Mouse (Mus musculus) CD4-positive helper T cell, adult 2 months (primary cell): ENCODE measurements around the gene Slc26a11.

Experiments
- DNase-seq: peaks from one replicate; pipeline ENCODE4 v3.0.0-alpha.2; 2012; ENCODE audit warnings: low read depth, missing footprints, low spot score

The Slc26a11 gene

DNA sequence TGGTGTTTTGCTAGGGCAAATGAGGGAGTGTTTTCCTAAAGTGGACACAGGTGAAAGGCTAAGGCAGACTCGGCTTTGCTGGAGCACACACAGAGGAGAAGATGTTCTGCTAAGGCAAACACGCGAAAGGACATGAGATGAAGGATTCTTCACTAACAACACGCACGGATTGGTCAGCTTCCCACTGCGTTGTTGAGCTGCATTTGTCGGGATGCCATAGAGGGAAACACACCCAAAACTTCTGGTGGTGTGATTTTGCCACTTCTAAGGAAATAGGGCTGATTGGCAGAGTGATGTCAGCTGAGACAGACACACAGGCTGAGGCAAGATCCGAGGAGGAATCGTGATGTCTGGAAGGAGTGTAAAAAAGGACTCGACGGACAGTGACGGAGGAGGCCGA is 40.6 kb downstream of the Slc26a11 start:
- DNase-seq: no peak

DNA sequence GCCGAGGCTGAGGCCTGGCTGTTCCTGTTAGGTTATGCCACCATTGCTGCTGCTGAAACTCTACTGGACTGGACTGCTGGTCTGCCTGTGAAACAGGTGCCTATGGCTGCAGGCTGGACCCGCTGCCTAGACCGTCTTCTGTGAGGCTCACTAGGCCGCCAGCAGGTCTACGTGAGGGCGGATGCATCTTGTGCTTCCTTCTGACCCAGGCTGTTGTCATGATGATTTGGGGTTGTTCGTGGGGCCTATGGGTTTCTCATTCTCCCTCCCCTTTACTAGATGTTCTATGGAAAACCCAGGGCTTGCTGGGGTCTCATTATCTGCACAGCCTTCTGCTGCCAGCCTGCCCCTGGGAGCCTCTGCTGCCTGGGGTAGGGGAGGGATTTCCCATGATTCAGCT is 41.1 kb downstream of the Slc26a11 start:
- DNase-seq: no peak

DNA sequence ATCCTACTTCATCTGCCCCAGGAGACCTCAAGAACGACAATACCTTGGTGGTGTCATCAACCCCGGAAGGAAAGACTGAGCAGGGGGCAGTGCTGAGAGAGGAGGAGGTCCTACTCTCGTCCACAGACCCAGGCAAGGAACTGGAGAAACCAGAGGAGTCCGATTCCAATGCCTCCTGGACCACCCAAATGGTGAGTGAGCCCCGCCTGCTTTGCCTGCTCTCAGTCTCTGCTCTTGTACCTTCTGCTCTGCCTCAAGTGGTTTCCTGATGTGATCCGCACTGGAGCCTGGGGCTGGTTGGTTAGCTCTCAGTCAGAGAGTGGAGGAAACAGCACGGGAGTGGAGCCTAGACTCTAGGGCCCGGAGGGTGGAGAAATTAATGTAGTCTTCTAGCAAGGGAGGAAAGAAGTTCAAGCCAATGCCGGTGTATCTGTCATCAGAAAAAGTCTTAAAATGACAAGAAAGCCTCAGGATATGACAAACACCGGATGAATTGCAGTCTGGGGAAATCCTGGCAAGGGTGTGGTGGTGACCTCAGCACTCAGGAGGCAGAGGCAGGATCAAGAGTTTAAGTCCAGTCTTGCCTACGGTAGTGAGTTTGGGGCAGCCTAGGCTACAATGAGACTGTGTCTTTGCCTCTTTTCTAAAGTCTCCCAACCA is 47.3 kb downstream of the Slc26a11 start:
- DNase-seq: no peak

- DNase-seq: peak; percentile 73
Observed at GRCm38 (mm10) chr11:119404627-119405026, 49.3 kb downstream of the Slc26a11 start.

DNA sequence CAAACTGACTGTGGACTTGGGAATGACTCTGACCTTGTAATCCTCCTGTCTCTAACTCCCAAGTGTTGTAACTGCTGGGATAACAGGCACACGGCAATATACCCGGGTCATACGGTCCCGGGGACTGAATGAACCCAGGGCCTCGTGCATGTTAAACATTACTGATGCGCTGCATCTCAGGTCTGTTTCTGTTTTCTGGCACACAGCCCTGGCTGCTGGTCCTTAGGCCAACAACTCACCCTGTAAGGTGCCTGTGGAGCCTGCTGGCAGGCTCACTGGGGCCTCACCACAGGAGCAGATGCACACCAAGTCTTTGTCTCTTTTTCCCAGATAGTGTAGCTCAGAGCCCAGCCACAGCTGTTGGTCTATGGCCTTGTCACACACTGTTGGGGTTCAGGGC is 52.0 kb downstream of the Slc26a11 start:
- DNase-seq: no peak

GRCm38 (mm10) chr11:119407977-119408376 is 52.6 kb downstream of the Slc26a11 start:
- DNase-seq: no peak

- no peak for DNase-seq
Observed at GRCm38 (mm10) chr11:119419327-119420118, 64.2 kb downstream of the Slc26a11 start.

- DNase-seq: no peak
Observed at GRCm38 (mm10) chr11:119420426-119420825, 65.1 kb downstream of the Slc26a11 start.

DNA sequence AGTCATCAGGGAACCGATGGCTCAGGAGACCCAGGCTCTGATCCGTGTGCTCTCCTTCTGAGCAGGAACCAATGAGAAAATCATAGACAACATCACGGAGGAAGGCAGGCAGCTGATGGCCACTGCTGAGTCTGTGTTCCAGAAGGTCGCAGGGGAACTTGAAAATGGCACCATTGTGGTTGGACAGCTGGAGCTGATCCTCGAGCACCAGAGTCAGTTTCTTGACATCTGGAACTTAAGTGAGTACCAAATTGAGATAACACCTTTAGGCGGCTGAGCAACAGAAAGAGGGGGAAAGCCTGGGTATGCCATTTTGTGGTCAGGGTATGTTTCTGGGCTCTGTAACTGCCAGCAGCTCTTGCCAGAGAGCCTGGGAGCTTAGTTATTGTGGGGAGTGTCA is 72.1 kb downstream of the Slc26a11 start:
- no peak for DNase-seq

DNA sequence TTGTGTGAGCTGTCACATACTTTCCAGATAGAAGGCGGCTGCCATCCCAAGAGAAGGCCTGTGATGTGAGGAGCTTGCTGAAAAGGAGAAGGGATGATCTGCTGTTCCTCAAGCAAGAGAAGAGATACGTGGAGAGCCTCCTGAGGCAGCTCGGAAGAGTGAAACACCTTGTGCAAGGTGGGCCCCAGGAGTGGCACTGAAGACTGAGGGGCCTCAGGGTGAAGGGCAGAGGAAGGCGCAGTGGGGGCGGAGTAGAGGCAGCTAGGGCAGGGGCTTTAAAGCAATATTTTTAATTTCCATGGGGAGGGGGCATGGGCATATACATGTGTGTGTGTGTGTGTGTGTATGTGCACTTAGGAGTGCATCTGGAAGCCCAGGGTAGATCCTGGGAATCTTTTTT is 72.6 kb downstream of the Slc26a11 start:
- no peak for DNase-seq

DNA sequence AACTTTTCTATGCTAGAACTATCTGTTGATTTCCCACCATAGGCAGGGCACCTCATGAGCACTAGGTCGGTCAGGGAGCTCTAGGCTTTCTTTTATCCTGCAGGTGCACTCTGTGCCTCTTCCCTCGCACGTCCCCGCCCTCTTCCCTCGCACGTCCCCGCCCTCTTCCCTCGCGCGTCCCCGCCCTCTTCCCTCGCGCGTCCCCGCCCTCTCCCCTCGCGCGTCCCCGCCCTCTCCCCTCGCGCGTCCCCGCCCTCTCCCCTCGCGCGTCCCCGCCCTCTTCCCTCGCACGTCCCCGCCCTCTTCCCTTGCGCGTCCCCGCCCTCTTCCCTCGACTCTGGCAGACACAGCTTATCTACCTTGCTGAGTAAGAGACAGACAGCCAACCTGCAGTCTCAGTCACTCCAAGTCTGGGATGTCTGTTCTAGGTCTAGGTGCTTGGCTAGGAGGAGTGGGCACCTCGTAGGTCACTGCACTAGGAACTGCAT is 73.3 kb downstream of the Slc26a11 start:
- peak; percentile 89 for DNase-seq
